Mouse (Mus musculus) CH12.LX (cell line): ENCODE data around the gene Scarb1. TPM values are rescaled to one million over a fixed set of nuclear protein-coding genes. Genes with fewer than 3 reads are reported as not detected.

Experiments used
- DNase-seq: peaks from one replicate; pipeline ENCODE4 v3.0.0-alpha.2; 2013; ENCODE audit errors: extremely low read depth
- H3K27ac ChIP-seq: 2 replicates; pipeline ENCODE4 v1.5.1; 2012; ENCODE audit warnings: low read depth, mild to moderate bottlenecking, control low read depth, moderate library complexity; ENCODE audit not compliant: insufficient read depth
- H3K27me3 ChIP-seq: replicated peaks from 2 replicates; pipeline ENCODE3; 2012; ENCODE audit warnings: inconsistent platforms
- H3K36me3 ChIP-seq, 2 experiments: replicated peaks in 1 of 2; 2 replicates each; pipeline versions ENCODE3 to v1.6.1; 2012; ENCODE audit warnings: inconsistent platforms in 1 of 2, low read length in 1 of 2, mild to moderate bottlenecking in 1 of 2, mixed read lengths in 1 of 2, moderate library complexity in 1 of 2; ENCODE audit not compliant: control insufficient read depth in 1 of 2, insufficient read depth in 1 of 2
- H3K4me1 ChIP-seq, 2 experiments: 2 replicates each; pipeline ENCODE4 v1.6.1; 2012; ENCODE audit warnings: inconsistent platforms in 1 of 2, moderate library complexity in 1 of 2; ENCODE audit not compliant: insufficient read depth in 2 of 2, control insufficient read depth in 1 of 2
- H3K4me2 ChIP-seq: 2 replicates; pipeline ENCODE4 v1.6.1; 2012; ENCODE audit warnings: low read depth, mild to moderate bottlenecking, control low read depth; ENCODE audit not compliant: poor library complexity, insufficient read depth, severe bottlenecking
- H3K4me3 ChIP-seq, 3 experiments: fragments of 150-350 bp in 1 of 3; sonication (generic) in 1 of 3; replicated peaks in 1 of 3; 2 replicates each; pipeline versions ENCODE3 to v1.5.1; 2011 to 2012; ENCODE audit warnings: low read depth in 2 of 3, low read length in 2 of 3, mild to moderate bottlenecking in 2 of 3, moderate library complexity in 2 of 3, control low read depth in 1 of 3, improper control_type of control experiment in 1 of 3, inconsistent platforms in 1 of 3, mixed read lengths in 1 of 3; ENCODE audit not compliant: poor library complexity in 1 of 3
- H3K79me2 ChIP-seq: replicated peaks from 2 replicates; pipeline ENCODE4 v1.6.1; 2012; ENCODE audit warnings: mild to moderate bottlenecking, moderate library complexity; ENCODE audit not compliant: control insufficient read depth, poor library complexity, insufficient read depth, severe bottlenecking; ENCODE audit errors: extremely low read depth
- H3K9ac ChIP-seq: 2 replicates; pipeline ENCODE4 v1.6.1; 2012; ENCODE audit warnings: low read depth, mild to moderate bottlenecking, control low read depth, moderate library complexity; ENCODE audit not compliant: insufficient read depth
- H3K9me3 ChIP-seq: replicated peaks from 2 replicates; pipeline ENCODE3; 2012; ENCODE audit warnings: low read length, inconsistent platforms, mixed read lengths
- CHD1 ChIP-seq: IDR thresholded peaks from 2 replicates; pipeline ENCODE4 v1.6.1; 2012; ENCODE audit warnings: low read depth, low read length, improper control_type of control experiment, inconsistent platforms
- ELF1 ChIP-seq: IDR thresholded peaks from 2 replicates; pipeline ENCODE4 v1.6.1; 2014; ENCODE audit warnings: low read depth, mild to moderate bottlenecking, inconsistent platforms, low read length, improper control_type of control experiment
- EP300 ChIP-seq: IDR thresholded peaks from 2 replicates; pipeline ENCODE4 v1.6.1; 2011; ENCODE audit warnings: low read length, improper control_type of control experiment
- GABPA ChIP-seq: IDR thresholded peaks from 2 replicates; pipeline ENCODE4 v1.6.1; 2012; ENCODE audit warnings: low read depth, low read length, improper control_type of control experiment, inconsistent platforms; ENCODE audit not compliant: insufficient replicate concordance
- JUN ChIP-seq: IDR thresholded peaks from 2 replicates; pipeline ENCODE4 v1.6.1; 2011; ENCODE audit warnings: low read depth, mild to moderate bottlenecking, low read length, improper control_type of control experiment, moderate library complexity; ENCODE audit not compliant: insufficient read depth
- KAT2A ChIP-seq: IDR thresholded peaks from 2 replicates; pipeline ENCODE4 v1.6.1; 2012; ENCODE audit warnings: low read length, improper control_type of control experiment, inconsistent platforms; ENCODE audit not compliant: insufficient replicate concordance
- MAFK ChIP-seq: IDR thresholded peaks from 2 replicates; pipeline ENCODE4 v1.6.1; 2011; ENCODE audit warnings: low read length, improper control_type of control experiment; ENCODE audit not compliant: insufficient replicate concordance
- NELFE ChIP-seq: IDR thresholded peaks from 2 replicates; pipeline ENCODE4 v1.6.1; 2011; ENCODE audit warnings: low read depth, low read length, improper control_type of control experiment
- NRF1 ChIP-seq: IDR thresholded peaks from 2 replicates; pipeline ENCODE4 v1.6.1; 2014; ENCODE audit warnings: low read depth, mild to moderate bottlenecking, inconsistent platforms, low read length, improper control_type of control experiment, moderate library complexity
- POLR2A ChIP-seq: IDR thresholded peaks from 2 replicates; pipeline ENCODE4 v1.6.1; 2011; ENCODE audit warnings: low read depth, mild to moderate bottlenecking, improper control_type of control experiment, low read length
- RAD21 ChIP-seq: IDR thresholded peaks from 2 replicates; pipeline ENCODE4 v1.6.1; 2011; ENCODE audit warnings: low read depth, mild to moderate bottlenecking, low read length, improper control_type of control experiment, moderate library complexity
- RCOR1 ChIP-seq: conservative IDR thresholded peaks from 2 replicates; pipeline ENCODE4 v1.6.1; 2012; ENCODE audit warnings: low read depth, mild to moderate bottlenecking, inconsistent platforms, low read length, improper control_type of control experiment
- USF1 ChIP-seq: IDR thresholded peaks from 2 replicates; pipeline ENCODE4 v1.6.1; 2014; ENCODE audit warnings: low read depth, mild to moderate bottlenecking, inconsistent platforms, low read length, improper control_type of control experiment
- ZC3H11A ChIP-seq: IDR thresholded peaks from 2 replicates; pipeline ENCODE4 v1.6.1; 2012; ENCODE audit warnings: low read depth, mild to moderate bottlenecking, inconsistent platforms, low read length, improper control_type of control experiment
- ZNF384 ChIP-seq: IDR thresholded peaks from 2 replicates; pipeline ENCODE4 v1.6.1; 2012; ENCODE audit warnings: low read depth, low read length, improper control_type of control experiment, inconsistent platforms
- dilution Hi-C: fragments of 300-500 bp; cut with MboI; formaldehyde crosslinking; loops from 2 replicates; pipeline ENCODE4 v1.14.3; 2020; ENCODE audit warnings: low sequenced_read_pairs; ENCODE audit not compliant: extremely low pct_unique_long_range_greater_than_20kb, extremely low pct_ligation_motif_present
- in situ Hi-C: fragments of 300-500 bp; cut with MboI; formaldehyde crosslinking; loops from 3 replicates; pipeline ENCODE4 v1.14.3; 2019; ENCODE audit warnings: low sequenced_read_pairs, low pct_ligation_motif_present, low pct_unique_long_range_greater_than_20kb, mixed read lengths
- polyA plus RNA-seq: library from polyadenylated mRNA; unstranded; fragments of >175 nt; gene quantifications from 2 replicates; pipeline ENCODE4 v1.2.1, GENCODE M21; 2012; ENCODE audit warnings: low read depth; ENCODE audit not compliant: insufficient read length
- total RNA-seq, 2 experiments: library from RNA; depleted of rRNA; stranded (reverse); fragments of 300-350 nt in 1 of 2; fragments of >200 nt in 1 of 2; gene quantifications; 2 replicates each; pipeline ENCODE4 v1.2.3; 2012 to 2014

Scarb1 gene
- total and polyA plus RNA-seq, 3 experiments: 11.6 to 24.7 (median 20.0) TPM

GRCm38 (mm10) chr5:125233478-125233877 lies 107.4 kb downstream of the Scarb1 start:
- Histone ChIP-seq H3K9ac (no peak overlapping the region), H3K4me3 (no peak overlapping the region), H3K79me2 (no peaks in the 10 kb centered on the region), H3K36me3 (no peaks in the 10 kb centered on the region), H3K27me3 (peaks cover 25% of the 10 kb centered on the region), H3K9me3 (peaks cover 14% of the 10 kb centered on the region), H3K4me2 (no peak overlapping the region), H3K4me1 (0 out of 4 replicates have a peak, but pooled peaks cover 0 to 3% of the 10 kb centered on the region in 2 experiments), H3K27ac (no peak overlapping the region)
- in situ Hi-C loops (no loop called here), dilution Hi-C loops (no loop called here)
- no peak for TF ChIP-seq ZNF384
- no peak for TF ChIP-seq POLR2A
- TF ChIP-seq CHD1: no peak
- TF ChIP-seq RAD21: no peak
- TF ChIP-seq USF1: no peak
- no peak for TF ChIP-seq ZC3H11A
- no peak for TF ChIP-seq NRF1
- TF ChIP-seq JUN: no peak
- no peak for TF ChIP-seq RCOR1
- TF ChIP-seq GABPA: no peak
- TF ChIP-seq EP300: no peak
- no peak for DNase-seq

- Histone ChIP-seq H3K9ac (no peak overlapping the region), H3K4me3 (no peak overlapping the region), H3K4me2 (no peak overlapping the region), H3K9me3 (peaks cover 23% of the 10 kb centered on the region), H3K79me2 (no peaks in the 10 kb centered on the region), H3K27ac (no peak overlapping the region), H3K27me3 (peaks cover 20% of the 10 kb centered on the region), H3K4me1 (0 out of 4 replicates have a peak, but pooled peaks cover 0 to under 1% of the 10 kb centered on the region in 2 experiments), H3K36me3 (no peaks in the 10 kb centered on the region)
- TF ChIP-seq NELFE: no peak
- no peak for TF ChIP-seq MAFK
- TF ChIP-seq ELF1: no peak
- TF ChIP-seq GABPA: no peak
- no peak for TF ChIP-seq KAT2A
- dilution Hi-C loops (no loop called here), in situ Hi-C loops (no loop called here)
- DNase-seq: no peak
Observed at GRCm38 (mm10) chr5:125232443-125232979, 108.4 kb downstream of the Scarb1 start.
